Mouse (Mus musculus) kidney, embryonic 16.5 days (tissue): ENCODE data around the gene Gm826. TPM values are rescaled to one million over a fixed set of nuclear protein-coding genes. Genes with fewer than 3 reads are reported as not detected.

Experiments used
- ATAC-seq: fragments of 200-750 bp; cut with Nextera tagmentation; 2 replicates; pipeline ENCODE4 v1.8.0; 2017; ENCODE audit warnings: moderate TSS enrichment; ENCODE audit not compliant: low FRiP score, low TSS enrichment
- H3K27ac ChIP-seq: fragments of 300-500 bp; sonication (generic); 2 replicates; pipeline ENCODE4 v1.5.1; 2014; ENCODE audit warnings: low read length
- H3K27me3 ChIP-seq: fragments of 300-500 bp; sonication (generic); 2 replicates; pipeline ENCODE4 v1.6.1; 2014; ENCODE audit warnings: low read length, control low read depth, mixed read lengths; ENCODE audit not compliant: insufficient read depth
- H3K36me3 ChIP-seq: fragments of 300-500 bp; sonication (generic); 2 replicates; pipeline ENCODE4 v1.6.1; 2014; ENCODE audit warnings: low read length, control low read depth, mixed read lengths; ENCODE audit not compliant: insufficient read depth
- H3K4me1 ChIP-seq: fragments of 300-500 bp; sonication (generic); 2 replicates; pipeline ENCODE4 v1.6.1; 2014; ENCODE audit warnings: low read length, control low read depth, mixed read lengths; ENCODE audit not compliant: insufficient read depth
- H3K4me2 ChIP-seq: fragments of 300-500 bp; sonication (generic); replicated peaks from 2 replicates; pipeline ENCODE4 v1.6.1; 2014; ENCODE audit warnings: low read depth, low read length
- H3K4me3 ChIP-seq: fragments of 300-500 bp; sonication (generic); 2 replicates; pipeline ENCODE4 v1.5.1; 2014; ENCODE audit warnings: mild to moderate bottlenecking, low read length
- H3K9ac ChIP-seq: fragments of 300-500 bp; sonication (generic); replicated peaks from 2 replicates; pipeline ENCODE4 v1.6.1; 2014; ENCODE audit warnings: low read length
- H3K9me3 ChIP-seq: fragments of 300-500 bp; sonication (generic); 2 replicates; pipeline ENCODE4 v1.6.1; 2016; ENCODE audit warnings: low read length, control low read depth
- WGBS: fragments of 180-500 bp; shearing (Covaris S2); extraction: QIAGEN DNeasy Blood & Tissue Kit; methylation state at CpG from one replicate; pipeline ENCODE4 v1.1.7; 2014; 5-methylcytosine and 5-hydroxymethylcytosine counted together
- polyA plus RNA-seq: library from polyadenylated mRNA; unstranded; fragments of >200 nt; fragmentation: Nextera tagmentation; extraction: Ambion mirVana; gene quantifications from 2 replicates; pipeline ENCODE4 v1.2.1, GENCODE M21; 2015

The Gm826 gene
- polyA plus RNA-seq, 1 experiment from 2014 or later, result 0.91 TPM

GRCm38 (mm10) chr2:160366111-160366979, 32.4 kb upstream of the Gm826 start:
- Histone ChIP-seq H3K9me3 (no peaks in the 10 kb centered on the region), H3K27me3 (peaks cover 66% of the 10 kb centered on the region), H3K4me2 (peak overlapping the region; percentile 99), H3K9ac (peak overlapping the region; percentile 77), H3K27ac (peak overlapping the region; percentile 72), H3K4me3 (peak overlapping the region; percentile 58), H3K4me1 (peaks cover 34% of the 10 kb centered on the region), H3K36me3 (no peaks in the 10 kb centered on the region)
- ATAC-seq, result peak; percentile 33
- WGBS, result under 1% methylated on average over 90 of the region's 95 CpGs

- no peak overlapping the region for H3K27ac ChIP-seq
These were observed 31.3 kb upstream of the Gm826 start for GRCm38 (mm10) chr2:160365107-160365911.

GRCm38 (mm10) chr2:160364666-160365065, 30.7 kb upstream of the Gm826 start:
- H3K4me3 ChIP-seq, result peak overlapping the region; percentile 58
- peak overlapping the region; percentile 77 for H3K9ac ChIP-seq
- H3K27me3 ChIP-seq, result peaks cover 66% of the 10 kb centered on the region
- peak overlapping the region; percentile 99 for H3K4me2 ChIP-seq
- H3K4me1 ChIP-seq, result peaks cover 34% of the 10 kb centered on the region
- no peaks in the 10 kb centered on the region for H3K9me3 ChIP-seq
- H3K27ac ChIP-seq, result no peak overlapping the region
- ATAC-seq, result no peak
- 4% methylated on average over 12 of the region's 12 CpGs for WGBS
- no peaks in the 10 kb centered on the region for H3K36me3 ChIP-seq

More at GRCm38 (mm10) chr2:160365107-160365911, 31.3 kb upstream of the Gm826 start:
- ATAC-seq, result no peak
- H3K9ac ChIP-seq, result peak overlapping the region; percentile 77
- peak overlapping the region; percentile 58 for H3K4me3 ChIP-seq
- peak overlapping the region; percentile 99 for H3K4me2 ChIP-seq
- H3K36me3 ChIP-seq, result no peaks in the 10 kb centered on the region
- under 1% methylated on average over 50 of the region's 50 CpGs for WGBS
- no peaks in the 10 kb centered on the region for H3K9me3 ChIP-seq
- peaks cover 66% of the 10 kb centered on the region for H3K27me3 ChIP-seq
- H3K4me1 ChIP-seq, result peaks cover 34% of the 10 kb centered on the region

GRCm38 (mm10) chr2:160364128-160364650, 30.2 kb upstream of the Gm826 start:
- Histone ChIP-seq H3K9ac (no peak overlapping the region), H3K27me3 (peaks cover 66% of the 10 kb centered on the region), H3K27ac (no peak overlapping the region), H3K4me2 (peak overlapping the region; percentile 99), H3K9me3 (no peaks in the 10 kb centered on the region), H3K36me3 (no peaks in the 10 kb centered on the region), H3K4me3 (peak overlapping the region; percentile 58), H3K4me1 (peaks cover 29% of the 10 kb centered on the region)
- WGBS, result 9% methylated on average over 9 of the region's 9 CpGs
- ATAC-seq, result no peak

GRCm38 (mm10) chr2:160363201-160363600, 29.2 kb upstream of the Gm826 start:
- ATAC-seq, result no peak
- no peak overlapping the region for H3K27ac ChIP-seq
- peak overlapping the region; percentile 18; the same call in 1 of the 2 replicates for H3K4me3 ChIP-seq
- H3K9ac ChIP-seq, result no peak overlapping the region
- H3K9me3 ChIP-seq, result no peaks in the 10 kb centered on the region
- peaks cover 66% of the 10 kb centered on the region for H3K27me3 ChIP-seq
- H3K4me1 ChIP-seq, result peaks cover 20% of the 10 kb centered on the region
- 60% methylated on average over 4 of the region's 4 CpGs for WGBS
- H3K36me3 ChIP-seq, result no peaks in the 10 kb centered on the region
- H3K4me2 ChIP-seq, result no peak overlapping the region

GRCm38 (mm10) chr2:160361442-160362121, 27.6 kb upstream of the Gm826 start:
- Histone ChIP-seq H3K27me3 (peaks cover 70% of the 10 kb centered on the region), H3K9ac (no peak overlapping the region), H3K4me1 (peaks cover 15% of the 10 kb centered on the region), H3K9me3 (no peaks in the 10 kb centered on the region), H3K4me3 (no peak overlapping the region), H3K4me2 (no peak overlapping the region), H3K36me3 (no peaks in the 10 kb centered on the region), H3K27ac (no peak overlapping the region)
- no peak for ATAC-seq
- WGBS, result 31% methylated on average over 16 of the region's 16 CpGs

GRCm38 (mm10) chr2:160360234-160360874, 26.4 kb upstream of the Gm826 start:
- H3K4me2 ChIP-seq, result no peak overlapping the region
- ATAC-seq, result no peak
- 16% methylated on average over 8 of the region's 8 CpGs for WGBS
- peaks cover 63% of the 10 kb centered on the region for H3K27me3 ChIP-seq
- no peak overlapping the region for H3K9ac ChIP-seq
- H3K36me3 ChIP-seq, result no peaks in the 10 kb centered on the region
- peaks cover 7% of the 10 kb centered on the region for H3K4me1 ChIP-seq
- H3K9me3 ChIP-seq, result no peaks in the 10 kb centered on the region
- H3K4me3 ChIP-seq, result no peak overlapping the region
- no peak overlapping the region for H3K27ac ChIP-seq

- Histone ChIP-seq H3K4me3 (no peak overlapping the region), H3K36me3 (no peaks in the 10 kb centered on the region), H3K9me3 (no peaks in the 10 kb centered on the region), H3K27ac (no peak overlapping the region), H3K9ac (no peak overlapping the region), H3K27me3 (peaks cover 59% of the 10 kb centered on the region), H3K4me2 (no peak overlapping the region), H3K4me1 (0 out of 2 replicates have a peak, but pooled peaks cover 2% of the 10 kb centered on the region)
- 6% methylated on average over 4 of the region's 4 CpGs for WGBS
- ATAC-seq, result no peak
These were observed 24.9 kb upstream of the Gm826 start for GRCm38 (mm10) chr2:160358896-160359295.

- Histone ChIP-seq H3K4me3 (no peak overlapping the region), H3K9me3 (no peaks in the 10 kb centered on the region), H3K27me3 (peaks cover 49% of the 10 kb centered on the region), H3K27ac (no peak overlapping the region), H3K36me3 (no peaks in the 10 kb centered on the region), H3K4me2 (no peak overlapping the region), H3K4me1 (0 out of 2 replicates have a peak, but pooled peaks cover 2% of the 10 kb centered on the region), H3K9ac (no peak overlapping the region)
- peak; percentile 43; the same call in 1 of the 2 replicates for ATAC-seq
- 20% methylated on average over 4 of the region's 4 CpGs for WGBS
These were observed 23.5 kb upstream of the Gm826 start for GRCm38 (mm10) chr2:160357442-160357841.
